Mouse (Mus musculus): Measurements from ENCODE around the gene Zfp385c. TPM values are rescaled to one million over a fixed set of nuclear protein-coding genes. Genes with fewer than 3 reads are reported as not detected.
"Not testable (repeated sequence)": the region's sequence is repeated elsewhere in the genome, so short reads cannot be mapped to it uniquely, and the experiment has no call there.

The Zfp385c gene
- polyA plus RNA-seq, 1 experiment from 2014 or later, result 0.20 TPM

- H3K4me2 ChIP-seq (replicated peaks), result peak overlapping the region; percentile 87
Observed at GRCm38 (mm10) chr11:100617480-100617879, 74.8 kb downstream of the Zfp385c start.

GRCm38 (mm10) chr11:100616836-100617235 is 75.4 kb downstream of the Zfp385c start:
- not testable (repeated sequence) for H3K9me3 ChIP-seq; H3K9ac ChIP-seq; H3K4me2 ChIP-seq (replicated peaks); H3K36me3 ChIP-seq; ATAC-seq (ENCODE audit: low FRiP score, low read depth); H3K27me3 ChIP-seq (replicated peaks); H3K4me3 ChIP-seq; H3K27ac ChIP-seq
- 92% methylated on average over 7 of the region's 7 CpGs for WGBS
- peaks cover 11% of the 10 kb centered on the region for H3K4me1 ChIP-seq

More at GRCm38 (mm10) chr11:100617480-100617879, 74.8 kb downstream of the Zfp385c start:
- no peaks in the 10 kb centered on the region for H3K27me3 ChIP-seq (replicated peaks)
- H3K9ac ChIP-seq, result no peak overlapping the region
- 94% methylated on average over 4 of the region's 4 CpGs for WGBS
- no peaks in the 10 kb centered on the region for H3K36me3 ChIP-seq
- H3K4me1 ChIP-seq, result peaks cover 11% of the 10 kb centered on the region
- peak overlapping the region; percentile 89; the same call in 1 of the 2 replicates for H3K4me3 ChIP-seq
- H3K27ac ChIP-seq, result no peak overlapping the region
- no peak for ATAC-seq (ENCODE audit: low FRiP score, low read depth)
- no peaks in the 10 kb centered on the region for H3K9me3 ChIP-seq

- 88% methylated on average over 5 of the region's 5 CpGs for WGBS
- Histone ChIP-seq H3K4me2 (replicated peaks) (no peak overlapping the region), H3K27ac (no peak overlapping the region), H3K27me3 (replicated peaks) (no peaks in the 10 kb centered on the region), H3K4me1 (peaks cover 11% of the 10 kb centered on the region), H3K36me3 (no peaks in the 10 kb centered on the region; the same call in 1 of the 2 replicates), H3K9me3 (no peaks in the 10 kb centered on the region), H3K9ac (no peak overlapping the region), H3K4me3 (no peak overlapping the region)
- ATAC-seq (ENCODE audit: low FRiP score, low read depth), result no peak
Observed at GRCm38 (mm10) chr11:100616332-100616731, 75.9 kb downstream of the Zfp385c start.

- no peak for ATAC-seq (ENCODE audit: low FRiP score, low read depth)
- Histone ChIP-seq H3K27ac (no peak overlapping the region), H3K9me3 (no peaks in the 10 kb centered on the region), H3K4me2 (replicated peaks) (no peak overlapping the region), H3K9ac (no peak overlapping the region), H3K36me3 (peaks cover 2% of the 10 kb centered on the region), H3K27me3 (replicated peaks) (no peaks in the 10 kb centered on the region), H3K4me1 (peaks cover 9% of the 10 kb centered on the region), H3K4me3 (no peak overlapping the region)
- WGBS, result 89% methylated on average over 3 of the region's 3 CpGs
Observed at GRCm38 (mm10) chr11:100613241-100613640, 79.0 kb downstream of the Zfp385c start.

- Histone ChIP-seq H3K27me3 (replicated peaks) (no peaks in the 10 kb centered on the region), H3K4me1 (no peaks in the 10 kb centered on the region), H3K9me3 (no peaks in the 10 kb centered on the region), H3K4me3 (no peak overlapping the region), H3K4me2 (replicated peaks) (no peak overlapping the region), H3K27ac (no peak overlapping the region), H3K36me3 (peaks cover 5% of the 10 kb centered on the region), H3K9ac (no peak overlapping the region)
- WGBS, result 94% methylated on average over 6 of the region's 6 CpGs
- no peak for ATAC-seq (ENCODE audit: low FRiP score, low read depth)
Observed at GRCm38 (mm10) chr11:100611627-100612026, 80.6 kb downstream of the Zfp385c start.

GRCm38 (mm10) chr11:100609997-100610680 is 82.1 kb downstream of the Zfp385c start:
- H3K4me2 ChIP-seq (replicated peaks), result no peak overlapping the region
- no peaks in the 10 kb centered on the region for H3K4me1 ChIP-seq
- no peaks in the 10 kb centered on the region for H3K9me3 ChIP-seq
- ATAC-seq (ENCODE audit: low FRiP score, low read depth), result no peak
- no peaks in the 10 kb centered on the region for H3K27me3 ChIP-seq (replicated peaks)
- H3K27ac ChIP-seq, result no peak overlapping the region
- peaks cover 5% of the 10 kb centered on the region for H3K36me3 ChIP-seq
- WGBS, result 86% methylated on average over 9 of the region's 9 CpGs
- H3K9ac ChIP-seq, result no peak overlapping the region
- no peak overlapping the region for H3K4me3 ChIP-seq

- H3K9ac ChIP-seq, result no peak overlapping the region
- no peaks in the 10 kb centered on the region for H3K27me3 ChIP-seq (replicated peaks)
- no peak for ATAC-seq (ENCODE audit: low FRiP score, low read depth)
- no peak overlapping the region for H3K27ac ChIP-seq
- H3K4me1 ChIP-seq, result peaks cover under 1% of the 10 kb centered on the region; the same call in 1 of the 2 replicates
- peaks cover 5% of the 10 kb centered on the region for H3K36me3 ChIP-seq
- WGBS, result 90% methylated on average over 5 of the region's 5 CpGs
- H3K9me3 ChIP-seq, result no peaks in the 10 kb centered on the region
- no peak overlapping the region for H3K4me2 ChIP-seq (replicated peaks)
- H3K4me3 ChIP-seq, result no peak overlapping the region
Observed at GRCm38 (mm10) chr11:100609355-100609996, 82.8 kb downstream of the Zfp385c start.

GRCm38 (mm10) chr11:100608796-100609195 is 83.5 kb downstream of the Zfp385c start:
- Histone ChIP-seq H3K4me2 (replicated peaks) (no peak overlapping the region), H3K4me1 (peaks cover 3% of the 10 kb centered on the region; the same call in 1 of the 2 replicates)
- 82% methylated on average over 4 of the region's 4 CpGs for WGBS

GRCm38 (mm10) chr11:100607121-100607520 is 85.1 kb downstream of the Zfp385c start:
- Histone ChIP-seq H3K9me3 (no peaks in the 10 kb centered on the region), H3K36me3 (peaks cover 5% of the 10 kb centered on the region), H3K4me1 (peaks cover 3% of the 10 kb centered on the region; the same call in 1 of the 2 replicates), H3K27ac (no peak overlapping the region), H3K4me3 (no peak overlapping the region), H3K27me3 (replicated peaks) (no peaks in the 10 kb centered on the region), H3K9ac (no peak overlapping the region), H3K4me2 (replicated peaks) (no peak overlapping the region)
- 92% methylated on average over 6 of the region's 6 CpGs for WGBS
- no peak for ATAC-seq (ENCODE audit: low FRiP score, low read depth)

More at GRCm38 (mm10) chr11:100608796-100609195, 83.5 kb downstream of the Zfp385c start:
- no peak overlapping the region for H3K4me3 ChIP-seq
- H3K27me3 ChIP-seq (replicated peaks), result no peaks in the 10 kb centered on the region
- no peak overlapping the region for H3K27ac ChIP-seq
- no peak for ATAC-seq (ENCODE audit: low FRiP score, low read depth)
- peaks cover 5% of the 10 kb centered on the region for H3K36me3 ChIP-seq
- H3K9ac ChIP-seq, result no peak overlapping the region
- H3K9me3 ChIP-seq, result no peaks in the 10 kb centered on the region

GRCm38 (mm10) chr11:100605451-100605850 is 86.8 kb downstream of the Zfp385c start:
- no peak overlapping the region for H3K27ac ChIP-seq
- H3K4me1 ChIP-seq, result peaks cover 3% of the 10 kb centered on the region; the same call in 1 of the 2 replicates
- H3K4me3 ChIP-seq, result no peak overlapping the region
- no peak overlapping the region for H3K4me2 ChIP-seq (replicated peaks)
- peaks cover 18% of the 10 kb centered on the region for H3K36me3 ChIP-seq
- WGBS, result 86% methylated on average over 10 of the region's 10 CpGs
- no peak for ATAC-seq (ENCODE audit: low FRiP score, low read depth)
- no peak overlapping the region for H3K9ac ChIP-seq
- no peaks in the 10 kb centered on the region for H3K9me3 ChIP-seq
- H3K27me3 ChIP-seq (replicated peaks), result no peaks in the 10 kb centered on the region

GRCm38 (mm10) chr11:100604321-100605005 is 87.8 kb downstream of the Zfp385c start:
- Histone ChIP-seq H3K9me3 (no peaks in the 10 kb centered on the region), H3K27me3 (replicated peaks) (no peaks in the 10 kb centered on the region), H3K9ac (no peak overlapping the region), H3K4me3 (no peak overlapping the region), H3K4me2 (replicated peaks) (no peak overlapping the region), H3K36me3 (peaks cover 27% of the 10 kb centered on the region), H3K27ac (no peak overlapping the region), H3K4me1 (peaks cover 3% of the 10 kb centered on the region; the same call in 1 of the 2 replicates)
- no peak for ATAC-seq (ENCODE audit: low FRiP score, low read depth)
- WGBS, result 87% methylated on average over 4 of the region's 4 CpGs

GRCm38 (mm10) chr11:100603813-100604212 is 88.4 kb downstream of the Zfp385c start:
- Histone ChIP-seq H3K9ac (no peak overlapping the region), H3K4me1 (peaks cover 3% of the 10 kb centered on the region; the same call in 1 of the 2 replicates), H3K4me2 (replicated peaks) (no peak overlapping the region), H3K27ac (no peak overlapping the region), H3K9me3 (no peaks in the 10 kb centered on the region), H3K36me3 (peaks cover 33% of the 10 kb centered on the region), H3K4me3 (no peak overlapping the region), H3K27me3 (replicated peaks) (no peaks in the 10 kb centered on the region)
- no peak for ATAC-seq (ENCODE audit: low FRiP score, low read depth)
- WGBS, result 86% methylated on average over 8 of the region's 8 CpGs

All from neural tube, embryonic 12.5 days (tissue).